Mouse (Mus musculus) heart, postnatal 0 days (tissue): Measurements from ENCODE around the gene Atp6v0d1. TPM values are rescaled to one million over a fixed set of nuclear protein-coding genes. Genes with fewer than 3 reads are reported as not detected.
A peak's percentile ranks its signal among the peaks of the same experiment; 100 is the strongest.

ENCODE experiments used
- ATAC-seq: fragments of 200-750 bp; cut with Nextera tagmentation; 2 replicates; pipeline ENCODE4 v1.8.0; 2017; ENCODE audit warnings: low read depth, moderate number of reproducible peaks, moderate library complexity; ENCODE audit not compliant: insufficient read depth
- DNase-seq: peaks from one replicate; pipeline ENCODE4 v3.0.0-alpha.2; 2016; ENCODE audit warnings: low spot score
- H3K27ac ChIP-seq: fragments of 300-500 bp; sonication (generic); 2 replicates; pipeline ENCODE4 v1.5.1; 2014; ENCODE audit warnings: low read depth, mild to moderate bottlenecking
- H3K27me3 ChIP-seq: fragments of 300-500 bp; sonication (generic); 2 replicates; pipeline ENCODE4 v1.6.1; 2014; ENCODE audit warnings: low read length, mixed read lengths; ENCODE audit not compliant: control insufficient read depth, insufficient read depth
- H3K36me3 ChIP-seq: fragments of 300-500 bp; sonication (generic); replicated peaks from 2 replicates; pipeline ENCODE4 v1.6.1; 2014; ENCODE audit warnings: low read length, mixed read lengths; ENCODE audit not compliant: control insufficient read depth, insufficient read depth
- H3K4me1 ChIP-seq: fragments of 300-500 bp; sonication (generic); 2 replicates; pipeline ENCODE4 v1.6.1; 2014; ENCODE audit warnings: antibody characterized with exemption; ENCODE audit not compliant: control insufficient read depth, insufficient read depth
- H3K4me2 ChIP-seq: fragments of 300-500 bp; sonication (generic); 2 replicates; pipeline ENCODE4 v1.6.1; 2014; ENCODE audit warnings: low read depth, mild to moderate bottlenecking, low read length, moderate library complexity
- H3K4me3 ChIP-seq: fragments of 300-500 bp; sonication (generic); 2 replicates; pipeline ENCODE4 v1.5.1; 2014; ENCODE audit warnings: low read depth, low read length
- H3K9ac ChIP-seq: fragments of 300-500 bp; sonication (generic); replicated peaks from 2 replicates; pipeline ENCODE4 v1.6.1; 2014; ENCODE audit warnings: low read depth, low read length, mixed read lengths
- H3K9me3 ChIP-seq: fragments of 300-500 bp; sonication (generic); replicated peaks from 2 replicates; pipeline ENCODE4 v1.6.1; 2016; ENCODE audit warnings: low read length; ENCODE audit not compliant: control insufficient read depth
- CTCF ChIP-seq: IDR thresholded peaks from 2 replicates; pipeline ENCODE4 v1.5.1; 2016; ENCODE audit warnings: antibody characterized with exemption, control low read depth, low read depth
- EP300 ChIP-seq: IDR thresholded peaks from 2 replicates; pipeline ENCODE4 v1.6.1; 2016; ENCODE audit warnings: antibody characterized with exemption, low read depth
- WGBS: fragments of 180-500 bp; shearing (Covaris S2); extraction: QIAGEN DNeasy Blood & Tissue Kit; methylation state at CpG from one replicate; pipeline ENCODE4 v1.1.7; 2014; 5-methylcytosine and 5-hydroxymethylcytosine counted together
- polyA plus RNA-seq: library from polyadenylated mRNA; unstranded; fragments of >200 nt; fragmentation: Nextera tagmentation; extraction: Ambion mirVana; gene quantifications from 2 replicates; pipeline ENCODE4 v1.2.1, GENCODE M21; 2015
- total RNA-seq: library from RNA; depleted of rRNA; stranded (reverse); fragments of >200 nt; gene quantifications from 2 replicates; pipeline ENCODE4 v1.2.3, GENCODE M21; 2014; ENCODE audit warnings: low replicate concordance

Gene Atp6v0d1
- total and polyA plus RNA-seq, 2 experiments from 2014 or later: 57.5 to 60.8 TPM

DNA sequence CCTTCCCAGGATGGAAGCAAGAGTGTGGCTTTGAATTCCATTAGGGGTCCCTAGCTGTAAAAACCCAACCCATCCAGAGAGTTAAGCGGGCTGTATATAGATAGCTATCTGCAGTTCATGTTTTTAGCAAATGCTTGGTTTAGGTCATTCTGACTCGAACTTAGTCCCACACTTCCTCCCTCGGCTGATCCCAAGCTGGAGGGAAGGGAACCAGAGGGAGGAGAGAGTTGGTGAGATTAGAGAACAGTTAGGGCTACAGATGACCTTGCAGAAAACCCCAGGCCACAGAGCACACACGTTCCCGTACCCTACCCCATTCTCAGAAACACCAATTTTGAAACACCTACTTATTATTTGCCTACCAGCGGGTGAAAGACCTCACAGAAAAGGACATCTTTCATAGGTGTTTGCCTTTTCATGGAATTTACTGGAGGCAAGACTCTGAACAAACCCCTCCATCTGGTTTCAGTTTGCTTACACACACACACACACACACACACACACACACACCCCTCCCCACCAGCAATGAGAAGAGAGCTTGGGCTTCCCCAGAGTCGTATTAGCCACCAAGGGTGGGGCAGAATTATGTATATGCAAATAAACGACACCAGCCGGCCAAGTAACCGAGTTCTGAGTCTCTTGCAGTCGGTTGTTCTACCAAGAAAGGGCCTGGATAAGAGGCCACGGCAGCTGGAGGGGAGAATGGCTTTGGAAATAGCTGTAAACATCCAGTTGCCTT is 55.7 kb downstream of the Atp6v0d1 start:
- H3K9ac ChIP-seq: no peak overlapping the region
- H3K4me1 ChIP-seq: no peaks in the 10 kb centered on the region
- no peaks in the 10 kb centered on the region for H3K36me3 ChIP-seq
- no peak overlapping the region for H3K4me3 ChIP-seq
- TF ChIP-seq EP300 (no peak), CTCF (no peak)
- no peaks in the 10 kb centered on the region for H3K9me3 ChIP-seq
- WGBS: 53% methylated on average over 12 of the region's 12 CpGs
- no peak for DNase-seq
- no peak overlapping the region for H3K4me2 ChIP-seq
- ATAC-seq: no peak
- no peak overlapping the region for H3K27ac ChIP-seq
- H3K27me3 ChIP-seq: peaks cover 5% of the 10 kb centered on the region

DNA sequence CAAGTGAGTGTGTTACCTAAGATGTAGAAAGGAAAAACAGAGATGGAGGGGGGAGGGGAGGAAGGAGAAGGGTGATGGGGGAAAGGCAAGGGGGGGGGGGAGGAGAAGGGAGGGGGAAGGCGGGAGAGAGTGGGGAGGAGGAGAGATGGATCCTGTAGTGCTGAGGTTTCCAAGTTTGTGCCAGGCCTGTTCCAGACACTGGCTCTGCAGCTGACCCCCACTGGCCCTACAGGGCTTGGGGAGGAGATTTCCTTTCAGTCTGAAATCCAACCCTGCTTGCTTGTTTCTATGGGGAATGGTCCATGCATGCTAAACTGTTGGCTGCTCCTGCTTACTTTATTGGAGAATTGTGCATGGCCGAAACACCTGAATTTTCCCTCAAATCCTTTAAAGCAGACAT is 57.1 kb downstream of the Atp6v0d1 start:
- Histone ChIP-seq H3K36me3 (no peaks in the 10 kb centered on the region), H3K27ac (no peak overlapping the region), H3K9ac (no peak overlapping the region), H3K27me3 (no peaks in the 10 kb centered on the region), H3K9me3 (no peaks in the 10 kb centered on the region), H3K4me1 (no peaks in the 10 kb centered on the region), H3K4me3 (no peak overlapping the region), H3K4me2 (no peak overlapping the region)
- DNase-seq: no peak
- no peak for ATAC-seq
- TF ChIP-seq CTCF (no peak), EP300 (no peak)
- 81% methylated on average over 1 of the region's 2 CpGs for WGBS

DNA sequence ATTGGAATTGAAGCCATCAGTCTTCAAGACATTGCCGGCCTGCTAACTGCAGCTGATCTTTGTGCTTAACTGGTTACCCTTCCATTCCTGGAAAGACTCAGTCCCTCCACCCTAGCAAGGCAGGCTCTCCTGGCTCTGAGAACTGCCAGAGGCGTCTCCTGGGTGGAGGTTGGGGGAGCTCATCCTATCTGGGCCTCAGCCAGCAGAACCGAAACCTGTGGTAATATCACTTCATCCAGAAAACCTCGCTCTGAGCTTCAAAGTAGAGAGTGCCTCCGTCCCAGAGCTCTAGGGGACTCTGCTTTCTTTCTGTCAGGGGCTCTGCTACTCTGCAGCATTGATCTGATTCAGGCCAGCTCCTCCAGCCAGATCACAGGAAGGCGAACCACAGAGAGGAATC is 58.9 kb downstream of the Atp6v0d1 start:
- WGBS: 63% methylated on average over 6 of the region's 6 CpGs
- H3K27ac ChIP-seq: no peak overlapping the region

DNA sequence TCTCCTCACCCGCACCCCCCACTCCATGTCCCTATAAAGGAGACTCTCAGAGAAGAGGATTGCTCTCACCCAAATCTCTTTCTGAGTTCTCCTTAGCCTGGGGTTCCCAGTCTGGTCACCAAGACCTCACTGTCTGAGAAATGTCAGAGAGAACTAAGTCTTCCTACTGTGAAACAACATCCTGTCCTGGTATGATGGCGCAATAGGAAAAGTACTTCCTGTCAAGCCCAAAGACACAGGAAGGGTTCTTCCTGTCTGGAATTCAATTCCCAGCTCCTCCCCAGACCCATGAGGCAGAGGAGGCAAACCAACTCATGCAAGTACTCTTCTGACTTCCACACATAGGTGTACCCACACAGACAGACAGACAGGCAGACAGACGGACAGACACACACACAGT is 61.2 kb downstream of the Atp6v0d1 start:
- Histone ChIP-seq H3K27ac (peak overlapping the region; percentile 66), H3K36me3 (no peaks in the 10 kb centered on the region), H3K4me1 (no peaks in the 10 kb centered on the region), H3K9me3 (no peaks in the 10 kb centered on the region), H3K9ac (no peak overlapping the region), H3K4me2 (no peak overlapping the region), H3K27me3 (no peaks in the 10 kb centered on the region), H3K4me3 (no peak overlapping the region)
- TF ChIP-seq CTCF: no peak
- peak; percentile 52; the same call in 1 of the 2 replicates for TF ChIP-seq EP300
- ATAC-seq: peak; percentile 55; the same call in 1 of the 2 replicates
- no peak for DNase-seq
- WGBS: 70% methylated on average over 3 of the region's 3 CpGs

More for the DNA sequence above, 58.9 kb downstream of the Atp6v0d1 start:
- Histone ChIP-seq H3K36me3 (no peaks in the 10 kb centered on the region), H3K4me1 (no peaks in the 10 kb centered on the region), H3K9ac (no peak overlapping the region), H3K4me2 (no peak overlapping the region), H3K27me3 (no peaks in the 10 kb centered on the region), H3K9me3 (no peaks in the 10 kb centered on the region), H3K4me3 (no peak overlapping the region)
- DNase-seq (no peak), ATAC-seq (no peak)
- TF ChIP-seq CTCF: no peak
- TF ChIP-seq EP300: no peak

DNA sequence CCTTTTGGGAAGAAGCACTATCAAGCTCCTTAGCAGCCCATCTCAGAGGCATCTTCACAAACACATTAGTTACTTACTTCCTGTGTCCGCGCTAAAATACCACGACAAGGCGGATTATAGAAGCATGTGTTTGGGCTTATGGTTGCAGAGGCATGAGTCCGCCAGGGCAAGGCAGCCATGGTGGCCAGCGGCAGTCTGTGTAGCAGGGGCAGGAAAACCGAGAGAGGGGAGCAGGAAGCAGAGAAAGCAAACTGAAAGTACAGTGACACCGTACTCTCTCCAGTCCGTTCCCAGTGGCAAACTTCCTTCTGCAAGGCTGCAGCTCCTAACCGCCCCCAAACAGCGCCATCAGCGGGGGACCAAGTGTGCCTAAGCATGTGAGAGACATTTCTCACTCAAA is 66.1 kb downstream of the Atp6v0d1 start:
- Histone ChIP-seq H3K27me3 (no peaks in the 10 kb centered on the region), H3K4me2 (peak overlapping the region; percentile 4; the same call in 1 of the 2 replicates), H3K9me3 (no peaks in the 10 kb centered on the region), H3K9ac (no peak overlapping the region), H3K4me1 (0 out of 2 replicates have a peak, but pooled peaks cover 6% of the 10 kb centered on the region), H3K36me3 (no peaks in the 10 kb centered on the region), H3K4me3 (no peak overlapping the region), H3K27ac (no peak overlapping the region)
- TF ChIP-seq EP300 (no peak), CTCF (no peak)
- DNase-seq (no peak), ATAC-seq (no peak)
- WGBS: 56% methylated on average over 12 of the region's 12 CpGs
